Mouse (Mus musculus) cerebellum, adult 2 months (tissue): ENCODE data around the gene Themis3.

ENCODE experiments used
- CTCF ChIP-seq: fragments of 200-500 bp; IDR thresholded peaks from 2 replicates; pipeline ENCODE4 v1.5.1; 2011; ENCODE audit warnings: low read depth, mild to moderate bottlenecking, control low read depth, low read length, moderate library complexity, borderline replicate concordance; ENCODE audit not compliant: insufficient read depth
- POLR2A ChIP-seq: fragments of 200-500 bp; IDR thresholded peaks from 2 replicates; pipeline ENCODE4 v1.6.1; 2011; ENCODE audit warnings: low read length, control low read depth, borderline replicate concordance; ENCODE audit not compliant: insufficient read depth

DNA sequence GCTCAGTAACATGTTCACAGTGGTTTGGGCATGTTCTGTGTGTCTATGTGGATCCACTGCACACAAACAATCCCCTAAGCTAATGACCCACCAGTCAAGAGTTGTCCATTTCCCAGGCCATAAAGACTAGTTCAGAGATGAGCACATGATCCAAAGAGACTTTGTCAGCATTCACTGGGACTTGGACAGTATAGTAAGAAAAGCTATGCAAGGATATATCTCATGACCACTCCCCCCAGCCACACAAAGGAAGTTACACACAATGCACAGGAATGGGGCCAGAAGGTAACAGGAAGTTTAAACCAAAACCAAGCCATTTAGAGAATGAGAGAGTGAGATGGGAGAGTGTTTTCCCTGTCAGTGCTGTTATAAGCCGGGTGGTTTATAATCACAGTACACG, 33.0 kb downstream of the Themis3 start:
- no peak for TF ChIP-seq CTCF
- TF ChIP-seq POLR2A = no peak
